Mouse (Mus musculus) kidney, postnatal 0 days (tissue): Measurements from ENCODE around the gene As3mt. TPM values are rescaled to one million over a fixed set of nuclear protein-coding genes. Genes with fewer than 3 reads are reported as not detected.

ENCODE experiments used
- ATAC-seq: fragments of 200-750 bp; cut with Nextera tagmentation; replicated peaks from 2 replicates; pipeline ENCODE4 v1.8.0; 2017; ENCODE audit warnings: low read depth, moderate number of reproducible peaks, moderate TSS enrichment, moderate library complexity; ENCODE audit not compliant: low FRiP score
- DNase-seq: peaks from one replicate; pipeline ENCODE4 v3.0.0-alpha.2; 2016; ENCODE audit warnings: low spot score
- H3K27ac ChIP-seq: fragments of 300-500 bp; sonication (generic); 2 replicates; pipeline ENCODE4 v1.5.1; 2014; ENCODE audit warnings: mild to moderate bottlenecking
- H3K27me3 ChIP-seq: fragments of 300-500 bp; sonication (generic); 2 replicates; pipeline ENCODE4 v1.6.1; 2014; ENCODE audit warnings: low read length, mixed read lengths; ENCODE audit not compliant: insufficient read depth
- H3K36me3 ChIP-seq: fragments of 300-500 bp; sonication (generic); 2 replicates; pipeline ENCODE4 v1.6.1; 2014; ENCODE audit warnings: low read length, mixed read lengths; ENCODE audit not compliant: insufficient read depth
- H3K4me1 ChIP-seq: fragments of 300-500 bp; sonication (generic); replicated peaks from 2 replicates; pipeline ENCODE4 v1.6.1; 2014; ENCODE audit warnings: antibody characterized with exemption, low read length, mixed read lengths; ENCODE audit not compliant: insufficient read depth
- H3K4me2 ChIP-seq: fragments of 300-500 bp; sonication (generic); 2 replicates; pipeline ENCODE4 v1.6.1; 2014; ENCODE audit warnings: mild to moderate bottlenecking, low read length, moderate library complexity, mixed read lengths
- H3K4me3 ChIP-seq: fragments of 300-500 bp; sonication (generic); replicated peaks from 2 replicates; pipeline ENCODE4 v1.5.1; 2014; ENCODE audit warnings: low read depth, low read length
- H3K9ac ChIP-seq: fragments of 300-500 bp; sonication (generic); 2 replicates; pipeline ENCODE4 v1.6.1; 2014; ENCODE audit warnings: low read depth, low read length
- H3K9me3 ChIP-seq: fragments of 300-500 bp; sonication (generic); replicated peaks from 2 replicates; pipeline ENCODE4 v1.6.1; 2016; ENCODE audit warnings: low read length, inconsistent platforms, mixed read lengths
- CTCF ChIP-seq: IDR thresholded peaks from 2 replicates; pipeline ENCODE4 v1.5.1; 2016; ENCODE audit warnings: antibody characterized with exemption, low read depth, mild to moderate bottlenecking, moderate library complexity
- WGBS: fragments of 180-500 bp; shearing (Covaris S2); extraction: QIAGEN DNeasy Blood & Tissue Kit; methylation state at CpG from one replicate; pipeline ENCODE4 v1.1.7; 2014; 5-methylcytosine and 5-hydroxymethylcytosine counted together
- polyA plus RNA-seq: library from polyadenylated mRNA; unstranded; fragments of >200 nt; fragmentation: Nextera tagmentation; extraction: Ambion mirVana; gene quantifications from 2 replicates; pipeline ENCODE4 v1.2.1, GENCODE M21; 2015

The As3mt gene
- polyA plus RNA-seq, 1 experiment from 2014 or later = 59.4 TPM

DNA sequence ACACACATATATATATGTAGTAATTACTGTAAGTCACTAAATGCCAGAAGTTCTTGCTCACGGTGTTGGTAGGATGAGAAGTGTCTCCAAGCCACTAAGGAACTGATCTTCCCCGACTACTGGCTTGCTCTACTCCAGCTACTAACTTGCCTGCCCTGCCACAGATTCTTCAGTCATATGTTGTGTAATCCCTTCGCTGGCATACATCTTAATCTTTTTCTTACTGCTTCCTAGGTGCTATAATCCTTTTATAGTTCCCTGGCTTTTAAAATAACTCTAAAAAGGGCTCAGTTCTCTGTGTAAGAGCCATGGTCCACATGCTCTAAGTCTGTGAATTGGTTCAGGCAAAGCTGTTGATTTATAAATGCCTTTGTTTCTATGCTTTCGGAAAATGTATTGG lies 78.4 kb downstream of the As3mt start:
- no peak overlapping the region for H3K9ac ChIP-seq
- H3K9me3 ChIP-seq = no peaks in the 10 kb centered on the region
- no peak overlapping the region for H3K4me2 ChIP-seq
- no peak overlapping the region for H3K4me3 ChIP-seq
- WGBS = 84% methylated on average over 4 of the region's 4 CpGs
- no peaks in the 10 kb centered on the region for H3K36me3 ChIP-seq
- no peak overlapping the region for H3K27ac ChIP-seq
- no peak for TF ChIP-seq CTCF
- H3K4me1 ChIP-seq = no peaks in the 10 kb centered on the region; the same call in 1 of the 2 replicates
- DNase-seq (no peak), ATAC-seq (no peak)
- no peaks in the 10 kb centered on the region for H3K27me3 ChIP-seq

DNA sequence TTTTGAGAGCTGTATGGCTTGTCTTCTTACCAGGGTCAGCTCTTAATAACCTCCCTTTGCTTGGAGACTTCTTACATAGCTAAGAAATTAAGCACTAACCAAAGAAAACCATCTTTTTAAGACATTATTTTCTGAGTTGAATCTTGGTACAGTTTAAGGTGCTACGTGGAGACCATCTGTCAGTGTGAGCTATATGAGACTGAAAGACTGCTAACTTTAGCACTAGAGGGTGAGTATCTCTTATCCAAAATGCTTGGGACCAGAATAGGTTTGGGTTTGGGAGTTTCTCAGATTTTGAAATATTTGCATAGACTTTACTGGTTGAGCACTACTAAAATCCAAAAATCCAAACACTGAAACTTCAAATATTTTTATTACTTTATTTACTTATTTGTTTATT lies 82.5 kb downstream of the As3mt start:
- Histone ChIP-seq H3K9me3 (no peaks in the 10 kb centered on the region), H3K4me1 (no peaks in the 10 kb centered on the region), H3K27ac (no peak overlapping the region), H3K36me3 (no peaks in the 10 kb centered on the region), H3K27me3 (no peaks in the 10 kb centered on the region), H3K4me2 (no peak overlapping the region), H3K4me3 (no peak overlapping the region), H3K9ac (no peak overlapping the region)
- ATAC-seq = no peak
- TF ChIP-seq CTCF = no peak
- WGBS = 95% methylated on average over 1 of the region's 1 CpGs
- DNase-seq = no peak

Other genes with a start within 250 kb of the As3mt start
- gene Trim8, start 205.8 kb upstream of the As3mt start, polyA plus RNA-seq = 27.8 and 30.5 TPM in 2 replicates
- 96.6 and 105 TPM in 2 replicates for gene Arl3, start 134.3 kb upstream of the As3mt start, polyA plus RNA-seq
- gene Sfxn2, start 134.1 kb upstream of the As3mt start, polyA plus RNA-seq = 47.1 and 50.0 TPM in 2 replicates
- 35.6 and 39.9 TPM in 2 replicates for gene Wbp1l, start 108.4 kb upstream of the As3mt start, polyA plus RNA-seq
- not detected in 2 replicates for gene Cyp17a1, start 34.3 kb upstream of the As3mt start, polyA plus RNA-seq
- 21.3 TPM in 2 replicates for gene Borcs7, start 17.6 kb upstream of the As3mt start, polyA plus RNA-seq
- 11.0 and 12.0 TPM in 2 replicates for gene Cnnm2, start 54.1 kb downstream of the As3mt start, polyA plus RNA-seq